Mouse (Mus musculus) liver, embryonic 11.5 days (tissue): ENCODE data around the gene Cd80. TPM values are rescaled to one million over a fixed set of nuclear protein-coding genes. Genes with fewer than 3 reads are reported as not detected.
"Not testable (repeated sequence)": the region's sequence is repeated elsewhere in the genome, so short reads cannot be mapped to it uniquely, and the experiment has no call there.

Source experiments
- ATAC-seq: fragments of 200-750 bp; cut with Nextera tagmentation; replicated peaks from 2 replicates; pipeline ENCODE4 v1.8.0; 2017; ENCODE audit warnings: moderate number of reproducible peaks, mild to moderate bottlenecking, moderate TSS enrichment, moderate library complexity; ENCODE audit not compliant: low FRiP score
- DNase-seq: peaks from one replicate; pipeline ENCODE4 v3.0.0-alpha.2; 2017; ENCODE audit warnings: low spot score
- H3K27ac ChIP-seq: fragments of 300-500 bp; sonication (generic); 2 replicates; pipeline ENCODE4 v1.5.1; 2014; ENCODE audit warnings: mild to moderate bottlenecking, low read depth, low read length, control low read depth
- H3K27me3 ChIP-seq: fragments of 300-500 bp; sonication (generic); replicated peaks from 2 replicates; pipeline ENCODE4 v1.6.1; 2014; ENCODE audit warnings: low read length, mixed read lengths; ENCODE audit not compliant: control insufficient read depth, insufficient read depth
- H3K36me3 ChIP-seq: fragments of 300-500 bp; sonication (generic); 2 replicates; pipeline ENCODE4 v1.6.1; 2014; ENCODE audit warnings: mild to moderate bottlenecking, low read length, moderate library complexity, mixed read lengths; ENCODE audit not compliant: control insufficient read depth, insufficient read depth
- H3K4me1 ChIP-seq: fragments of 300-500 bp; sonication (generic); replicated peaks from 2 replicates; pipeline ENCODE4 v1.6.1; 2014; ENCODE audit warnings: low read length, mixed read lengths; ENCODE audit not compliant: control insufficient read depth, insufficient read depth
- H3K4me2 ChIP-seq: fragments of 300-500 bp; sonication (generic); 2 replicates; pipeline ENCODE4 v1.6.1; 2014; ENCODE audit warnings: mild to moderate bottlenecking, control low read depth, moderate library complexity
- H3K4me3 ChIP-seq: fragments of 300-500 bp; sonication (generic); 2 replicates; pipeline ENCODE4 v1.5.1; 2014; ENCODE audit warnings: low read depth, low read length, control low read depth
- H3K9ac ChIP-seq: fragments of 300-500 bp; sonication (generic); 2 replicates; pipeline ENCODE4 v1.6.1; 2014; ENCODE audit warnings: low read depth, low read length, control low read depth
- H3K9me3 ChIP-seq: fragments of 300-500 bp; sonication (generic); 2 replicates; pipeline ENCODE4 v1.6.1; 2016; ENCODE audit warnings: low read length, inconsistent platforms, mixed read lengths; ENCODE audit not compliant: control insufficient read depth
- WGBS: fragments of 180-500 bp; shearing (Covaris S2); extraction: QIAGEN DNeasy Blood & Tissue Kit; methylation state at CpG from one replicate; pipeline ENCODE4 v1.1.7; 2014; 5-methylcytosine and 5-hydroxymethylcytosine counted together
- polyA plus RNA-seq: library from polyadenylated mRNA; unstranded; fragments of >200 nt; fragmentation: Nextera tagmentation; extraction: Ambion mirVana; gene quantifications from 2 replicates; pipeline ENCODE4 v1.2.1, GENCODE M21; 2014

Gene Cd80
- polyA plus RNA-seq, 1 experiment from 2014 or later, result 0.23 TPM

DNA sequence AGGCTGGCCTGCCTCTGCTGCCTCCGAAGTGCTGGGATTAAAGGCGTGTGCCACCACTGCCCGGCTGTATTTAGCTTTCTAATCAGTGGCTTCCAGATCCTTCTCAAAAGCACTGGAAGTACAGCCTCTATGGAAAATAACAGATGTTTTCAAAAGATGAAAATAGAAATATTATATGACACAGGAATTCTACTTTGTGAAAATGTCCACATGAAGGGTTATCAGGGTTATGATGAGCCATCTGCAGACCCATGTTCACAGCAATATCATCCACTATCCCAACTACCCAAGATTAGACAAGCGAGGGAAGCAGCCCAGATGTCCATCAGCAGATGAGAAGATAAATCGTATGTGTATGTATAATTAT is 17.1 kb downstream of the Cd80 start:
- no peak overlapping the region for H3K27ac ChIP-seq
- no peak overlapping the region for H3K4me2 ChIP-seq
- peaks cover 28% of the 10 kb centered on the region for H3K4me1 ChIP-seq
- no peak overlapping the region for H3K9ac ChIP-seq
- DNase-seq (no peak), ATAC-seq (no peak)
- 68% methylated on average over 5 of the region's 5 CpGs for WGBS
- no peaks in the 10 kb centered on the region for H3K9me3 ChIP-seq
- no peaks in the 10 kb centered on the region for H3K36me3 ChIP-seq
- H3K27me3 ChIP-seq, result no peaks in the 10 kb centered on the region
- no peak overlapping the region for H3K4me3 ChIP-seq

DNA sequence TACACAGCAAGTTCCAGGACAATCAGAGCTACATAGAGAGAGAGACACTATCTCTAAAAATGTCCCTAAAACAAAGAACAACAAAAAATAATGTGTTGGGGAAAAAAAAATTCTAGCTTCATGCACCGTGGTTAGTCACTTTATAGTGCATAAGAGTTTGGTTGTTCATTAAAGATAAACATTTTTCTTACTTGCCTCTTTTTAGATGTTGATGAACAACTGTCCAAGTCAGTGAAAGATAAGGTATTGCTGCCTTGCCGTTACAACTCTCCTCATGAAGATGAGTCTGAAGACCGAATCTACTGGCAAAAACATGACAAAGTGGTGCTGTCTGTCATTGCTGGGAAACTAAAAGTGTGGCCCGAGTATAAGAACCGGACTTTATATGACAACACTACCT is 18.3 kb downstream of the Cd80 start:
- Histone ChIP-seq H3K4me3 (no peak overlapping the region), H3K9me3 (no peaks in the 10 kb centered on the region), H3K27ac (no peak overlapping the region), H3K9ac (no peak overlapping the region), H3K4me2 (no peak overlapping the region), H3K4me1 (peaks cover 19% of the 10 kb centered on the region), H3K27me3 (no peaks in the 10 kb centered on the region), H3K36me3 (no peaks in the 10 kb centered on the region)
- DNase-seq (no peak), ATAC-seq (no peak)
- 63% methylated on average over 5 of the region's 5 CpGs for WGBS

DNA sequence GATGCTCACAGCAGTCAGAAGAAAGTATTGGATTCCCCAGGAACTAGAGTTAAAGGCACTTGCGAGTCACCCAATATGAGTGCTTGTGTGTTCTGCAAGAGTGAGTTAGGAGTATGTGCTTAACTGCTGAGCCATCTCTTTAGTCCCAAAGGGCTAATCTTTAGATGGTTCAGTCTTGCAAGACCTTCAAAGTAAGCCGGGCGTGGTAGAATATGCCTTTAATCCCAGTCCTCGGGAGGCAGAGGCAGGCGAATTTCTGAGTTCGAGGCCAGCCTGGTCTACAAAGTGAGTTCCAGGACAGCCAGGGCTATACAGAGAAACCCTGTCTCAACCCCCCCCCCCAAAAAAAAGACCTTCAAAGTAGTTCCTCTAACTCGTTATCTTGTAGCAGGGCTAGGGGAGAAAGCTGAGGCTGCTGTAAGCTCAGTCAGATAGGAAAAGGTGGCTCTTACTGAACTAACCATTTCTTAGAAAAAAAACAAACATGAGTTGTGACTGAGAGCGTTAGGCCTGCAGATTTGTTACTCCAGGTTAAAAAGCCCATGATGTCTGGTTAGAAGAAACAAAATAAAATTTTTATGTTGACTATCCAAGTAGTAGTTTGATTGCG is 19.4 kb downstream of the Cd80 start:
- WGBS, result 73% methylated on average over 9 of the region's 9 CpGs
- DNase-seq (no peak), ATAC-seq (no peak)
- H3K4me1 ChIP-seq, result peaks cover 16% of the 10 kb centered on the region; the same call in 1 of the 2 replicates
- no peaks in the 10 kb centered on the region for H3K36me3 ChIP-seq
- H3K4me2 ChIP-seq, result no peak overlapping the region
- no peaks in the 10 kb centered on the region for H3K9me3 ChIP-seq
- H3K4me3 ChIP-seq, result no peak overlapping the region
- H3K9ac ChIP-seq, result no peak overlapping the region
- H3K27me3 ChIP-seq, result no peaks in the 10 kb centered on the region
- no peak overlapping the region for H3K27ac ChIP-seq

DNA sequence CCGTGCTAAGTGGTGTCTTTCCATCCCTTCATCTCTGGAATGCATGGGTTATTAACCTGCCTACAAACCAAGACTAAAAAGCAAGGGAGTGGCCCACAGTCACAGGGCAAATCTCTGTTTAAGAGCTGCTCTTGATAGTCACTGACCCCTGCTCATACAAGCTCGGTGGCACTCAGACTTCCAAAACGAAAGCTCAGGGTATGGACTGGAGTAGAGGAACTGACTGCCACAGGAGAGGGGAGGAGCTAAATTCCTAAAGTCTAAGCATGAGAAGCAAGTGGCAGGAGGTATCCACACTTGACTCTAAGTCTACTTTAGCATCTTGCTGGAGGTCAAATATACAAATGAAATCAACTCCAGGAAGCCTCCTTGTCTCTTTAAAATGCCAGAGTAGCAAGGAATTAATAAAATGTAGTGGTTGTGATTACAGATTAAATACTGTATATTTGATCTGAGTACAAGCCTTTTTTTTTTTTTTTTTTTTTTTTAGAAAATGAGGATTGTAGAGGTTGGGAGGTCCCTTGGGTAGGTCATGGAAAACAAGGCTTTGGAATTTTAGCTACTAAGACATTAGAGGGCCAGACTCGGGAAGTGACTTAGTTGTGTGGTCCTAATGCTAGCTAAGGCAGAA is 20.4 kb downstream of the Cd80 start:
- DNase-seq, result no peak

DNA sequence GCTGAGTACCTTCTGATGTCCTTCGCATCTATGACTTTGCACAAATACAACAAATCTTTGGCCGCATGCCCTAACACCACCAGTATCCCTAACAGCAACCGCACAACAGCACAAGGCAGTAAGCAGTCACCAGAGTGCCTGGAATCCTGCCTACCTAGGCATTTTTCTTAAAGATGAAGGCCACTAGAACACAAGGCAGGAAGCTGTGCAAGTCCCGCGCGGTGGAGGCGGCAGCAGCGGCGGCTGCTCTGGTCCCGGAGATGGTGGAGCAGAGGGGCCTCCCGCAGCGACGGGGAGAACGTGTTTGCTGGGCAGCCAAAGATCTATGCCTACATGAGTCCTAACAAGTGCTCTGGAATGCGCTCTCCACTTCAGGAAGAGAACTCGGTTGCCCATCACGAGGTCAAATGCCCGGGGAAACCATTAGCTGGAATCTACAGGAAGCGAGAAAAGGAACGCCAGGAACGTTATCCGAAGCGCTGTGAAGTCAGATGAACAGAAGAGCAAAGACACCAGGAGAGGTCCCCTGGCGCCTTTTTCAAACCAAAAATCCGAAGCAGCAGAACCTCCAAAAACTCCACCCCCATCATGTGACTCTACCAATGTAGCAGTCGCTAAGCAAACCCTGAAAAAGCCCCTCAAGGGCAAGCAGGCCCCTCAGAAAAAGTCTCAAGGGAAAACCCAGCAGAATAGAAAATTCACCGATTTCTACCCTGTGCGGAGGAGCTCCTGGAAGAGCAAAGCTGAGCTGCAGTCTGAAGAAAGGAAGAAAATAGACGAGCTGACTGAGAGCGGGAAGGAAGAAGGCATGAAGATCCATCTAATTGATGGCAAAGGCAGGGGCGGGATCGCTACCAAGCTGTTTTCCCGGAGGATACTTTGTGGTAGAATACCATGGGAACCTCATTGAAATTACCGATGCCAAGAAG is 21.2 kb downstream of the Cd80 start:
- no peaks in the 10 kb centered on the region for H3K36me3 ChIP-seq
- H3K27me3 ChIP-seq, result no peaks in the 10 kb centered on the region
- ATAC-seq (peak; percentile 57), DNase-seq (peak; percentile 65)
- H3K4me3 ChIP-seq, result peak overlapping the region; percentile 46
- peak overlapping the region; percentile 74 for H3K4me2 ChIP-seq
- peak overlapping the region; percentile 63 for H3K27ac ChIP-seq
- peak overlapping the region; percentile 62 for H3K9ac ChIP-seq
- 9% methylated on average over 34 of the region's 34 CpGs for WGBS
- H3K4me1 ChIP-seq, result peaks cover 22% of the 10 kb centered on the region
- H3K9me3 ChIP-seq, result no peaks in the 10 kb centered on the region

More for the DNA sequence above, 20.4 kb downstream of the Cd80 start:
- Histone ChIP-seq H3K27ac (no peak overlapping the region), H3K27me3 (no peaks in the 10 kb centered on the region), H3K9me3 (no peaks in the 10 kb centered on the region), H3K36me3 (no peaks in the 10 kb centered on the region), H3K4me1 (peaks cover 18% of the 10 kb centered on the region), H3K4me2 (peak overlapping the region; percentile 74), H3K4me3 (peak overlapping the region; percentile 46), H3K9ac (no peak overlapping the region)
- 39% methylated on average over 4 of the region's 4 CpGs for WGBS
- ATAC-seq, result no peak

DNA sequence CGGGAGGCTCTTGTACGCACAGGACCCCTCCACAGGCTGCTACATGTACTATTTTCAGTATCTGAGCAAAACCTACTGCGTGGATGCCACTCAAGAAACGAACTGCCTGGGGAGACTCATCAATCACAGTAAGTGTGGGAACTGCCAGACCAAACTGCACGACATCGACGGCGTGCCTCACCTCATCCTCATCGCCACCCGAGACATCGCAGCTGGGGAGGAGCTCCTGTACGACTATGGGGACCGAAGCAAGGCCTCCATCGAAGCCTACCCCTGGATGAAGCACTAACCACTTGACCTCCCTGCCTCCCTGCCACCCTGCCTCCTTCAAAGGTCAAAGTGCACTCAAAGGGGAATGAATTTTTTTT is 21.9 kb downstream of the Cd80 start:
- WGBS, result 44% methylated on average over 14 of the region's 14 CpGs
- Histone ChIP-seq H3K9ac (0 out of 2 replicates have a peak overlapping the region, but pooled peaks have one; percentile 62), H3K4me1 (peaks cover 22% of the 10 kb centered on the region), H3K4me2 (peak overlapping the region; percentile 74), H3K4me3 (peak overlapping the region; percentile 46)
- not testable (repeated sequence) for DNase-seq, ATAC-seq, H3K9me3 ChIP-seq, H3K27me3 ChIP-seq, H3K36me3 ChIP-seq, H3K27ac ChIP-seq

DNA sequence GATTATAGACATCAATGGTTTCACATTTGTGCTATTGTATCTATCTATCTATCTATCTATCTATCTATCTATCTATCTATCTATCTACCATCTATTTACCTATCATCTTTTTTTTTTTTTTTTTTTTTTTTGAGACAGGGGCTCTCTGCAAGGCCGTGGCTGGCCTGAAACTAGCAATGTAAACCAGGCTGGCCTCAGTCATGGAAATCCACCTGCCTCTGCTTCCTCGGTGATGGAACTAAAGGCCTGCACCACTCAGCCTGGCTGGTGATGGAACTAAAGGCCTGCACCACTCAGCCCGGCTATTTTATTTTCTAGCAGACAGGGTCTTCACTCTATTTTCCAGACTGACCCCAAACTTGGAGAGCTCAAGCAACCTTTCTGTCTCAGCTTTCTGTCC is 22.9 kb downstream of the Cd80 start:
- DNase-seq (no peak), ATAC-seq (no peak)
- Histone ChIP-seq H3K4me2 (no peak overlapping the region), H3K4me3 (no peak overlapping the region), H3K27me3 (peaks cover under 1% of the 10 kb centered on the region; the same call in 1 of the 2 replicates), H3K9ac (no peak overlapping the region), H3K4me1 (peaks cover 19% of the 10 kb centered on the region), H3K36me3 (no peaks in the 10 kb centered on the region), H3K27ac (no peak overlapping the region), H3K9me3 (no peaks in the 10 kb centered on the region)
- WGBS, result 85% methylated on average over 3 of the region's 3 CpGs

DNA sequence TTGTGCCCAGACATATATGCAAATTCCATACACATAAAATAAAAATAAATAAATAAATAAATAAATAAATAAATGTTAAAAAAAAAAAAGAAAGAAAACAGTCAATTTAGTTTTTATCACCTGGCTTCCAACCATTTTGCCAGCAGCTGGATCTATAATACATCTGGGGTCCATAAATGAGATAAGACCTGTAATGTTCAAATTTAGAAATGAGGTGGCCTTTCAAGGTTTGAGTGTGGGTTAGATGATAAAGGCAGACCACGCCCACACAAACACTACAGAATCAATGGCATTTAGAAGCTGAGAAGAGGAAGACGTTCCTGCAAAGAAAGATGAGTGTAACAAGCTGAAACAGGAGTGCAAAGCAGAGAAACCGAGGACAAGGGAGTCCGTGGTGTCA is 26.0 kb downstream of the Cd80 start:
- Histone ChIP-seq H3K36me3 (no peaks in the 10 kb centered on the region), H3K4me2 (peak overlapping the region; percentile 39), H3K9ac (no peak overlapping the region), H3K4me1 (peaks cover 18% of the 10 kb centered on the region), H3K27me3 (peaks cover 11% of the 10 kb centered on the region), H3K27ac (no peak overlapping the region), H3K9me3 (no peaks in the 10 kb centered on the region), H3K4me3 (no peak overlapping the region)
- ATAC-seq (peak; percentile 69), DNase-seq (no peak)
- 49% methylated on average over 4 of the region's 4 CpGs for WGBS
